Mouse (Mus musculus): Measurements from ENCODE around the gene Tifab.

GRCm38 (mm10) chr13:56197473-56198266, 19.0 kb upstream of the Tifab start:
- TF ChIP-seq POLR2A (IDR thresholded peaks at IDR 0.05; ENCODE audit: insufficient read length, low read depth) (no peak), MYOG (IDR thresholded peaks at IDR 0.05; ENCODE audit: control insufficient read depth in 1 of 3, insufficient read depth in 1 of 3, insufficient read length in 2 of 3, low read depth in 2 of 3) (no peak), REST (IDR thresholded peaks at IDR 0.05; ENCODE audit: insufficient read depth, insufficient read length) (no peak)

All from myocyte (in vitro differentiated cells).